Comparison of ENCODE assay signal across 8 mouse cellular contexts in the genomic region with DNA sequence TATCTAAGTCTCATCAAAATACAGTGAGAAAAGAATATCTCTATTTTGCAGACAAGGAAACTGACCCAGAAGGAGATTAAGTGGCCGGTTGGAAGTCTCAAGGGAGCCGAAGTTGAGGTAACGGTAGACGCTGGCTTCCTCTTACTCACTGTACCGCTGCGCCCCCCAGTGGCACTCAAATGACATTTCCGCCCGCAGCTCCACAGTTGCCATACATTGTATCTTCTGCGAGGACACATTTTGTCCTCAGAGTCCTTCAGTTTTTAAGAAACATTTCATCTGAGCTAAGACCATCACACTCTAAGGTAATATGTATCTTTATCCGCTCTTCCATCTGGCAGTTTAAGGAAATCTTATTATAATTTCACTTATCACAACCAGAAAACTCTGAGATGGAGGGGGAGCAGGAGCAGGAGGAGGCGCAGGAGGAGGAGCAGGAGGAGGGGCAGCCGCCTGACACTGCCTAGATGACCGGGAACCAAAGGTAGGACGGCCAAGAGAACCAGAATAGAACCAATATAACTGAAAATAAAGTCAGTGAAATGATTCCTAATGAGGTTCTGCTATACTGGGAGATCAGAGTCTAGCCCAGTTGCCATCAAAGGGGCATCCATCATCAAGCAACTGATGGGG. TPM values are rescaled to one million over a fixed set of nuclear protein-coding genes. Genes with fewer than 3 reads are reported as not detected.
DNase-seq lines count a peak whose midpoint lies in the region; ATAC-seq and TF ChIP-seq lines count a peak whose summit lies in the region.

No protein-coding gene starts in this region.

- ATAC-seq in midbrain, embryonic 16.5 days, result no peak

- intact Hi-C loops in gastrocnemius, postnatal 36 days (cut with DNase I), result loop anchor here (2.0 kb wide), 1 partner anchor 323 kb away; no protein-coding TSS in a partner anchor

- H3K4me1 ChIP-seq in kidney, adult 2 months (ENCODE audit: control insufficient read depth, insufficient read depth, low read length), result no peaks in the 10 kb centered on the region
- H3K4me1 ChIP-seq in limb, embryonic 10.5 days, result peaks cover 6% of the 10 kb centered on the region; the same call in 1 of the 2 replicates
- H3K4me1 ChIP-seq in midbrain, embryonic 16.5 days (ENCODE audit: control insufficient read depth, insufficient read depth, low read length), result peaks cover 6% of the 10 kb centered on the region

- H3K4me3 ChIP-seq in kidney, adult 2 months (ENCODE audit: insufficient read depth, low read depth, low read length), result no peak overlapping the region
- no peak overlapping the region for H3K4me3 ChIP-seq in limb, embryonic 10.5 days
- H3K4me3 ChIP-seq in midbrain, embryonic 16.5 days (ENCODE audit: low read depth, low read length), result no peak overlapping the region

- H3K36me3 ChIP-seq in kidney, adult 2 months (ENCODE audit: control insufficient read depth, insufficient read depth, low read length), result no peaks in the 10 kb centered on the region
- no peaks in the 10 kb centered on the region for H3K36me3 ChIP-seq in limb, embryonic 10.5 days
- no peaks in the 10 kb centered on the region for H3K36me3 ChIP-seq in midbrain, embryonic 16.5 days (ENCODE audit: control insufficient read depth, insufficient read depth, low read length)

- no peak for TF ChIP-seq POLR2A in kidney, adult 2 months (IDR thresholded peaks at IDR 0.05; ENCODE audit: low read depth, low read length)

- no peak overlapping the region for H3K27ac ChIP-seq in kidney, adult 2 months (ENCODE audit: insufficient read depth, low read depth, low read length)
- no peak overlapping the region for H3K27ac ChIP-seq in limb, embryonic 10.5 days
- no peak overlapping the region for H3K27ac ChIP-seq in midbrain, embryonic 16.5 days (ENCODE audit: low read length)

- TF ChIP-seq CTCF in kidney, adult 2 months (conservative IDR thresholded peaks at IDR 0.05; ENCODE audit: insufficient read depth, insufficient read length, low read depth, low read length), result peak; percentile 92

- H3K4me2 ChIP-seq in midbrain, embryonic 16.5 days (ENCODE audit: low read length), result peak overlapping the region; percentile 23; the same call in 1 of the 2 replicates

- no peak overlapping the region for H3K9ac ChIP-seq in midbrain, embryonic 16.5 days (ENCODE audit: low read depth, low read length)

- DNase-seq in 3134 (ENCODE audit: extremely low read depth, insufficient read length, low spot score), result peak; percentile 7
- DNase-seq in adrenal gland, adult 18-20 months (ENCODE audit: low spot score in 2 of 2), result peak; percentile 74
- DNase-seq in embryo, embryonic 10.5 days (ENCODE audit: low spot score), result peak; percentile 90
- DNase-seq in gastrocnemius, postnatal 36 days, result peak; percentile 54 to 64
- DNase-seq in kidney, adult 2 months, result peak; percentile 77
- peak; percentile 81 for DNase-seq in limb, embryonic 10.5 days (ENCODE audit: low spot score)
- DNase-seq in spleen, postnatal 14 days (ENCODE audit: low spot score in 2 of 2), result peak; percentile 41 to 70

- WGBS in kidney, adult 2 months, result 5% methylated on average over 14 of the region's 14 CpGs
- WGBS in limb, embryonic 10.5 days, result 4% methylated on average over 14 of the region's 14 CpGs
- 4% methylated on average over 14 of the region's 14 CpGs for WGBS in midbrain, embryonic 16.5 days

- H3K27me3 ChIP-seq in kidney, adult 2 months (replicated peaks; ENCODE audit: control insufficient read depth, insufficient read depth, low read length), result no peaks in the 10 kb centered on the region
- H3K27me3 ChIP-seq in limb, embryonic 10.5 days (ENCODE audit: low read depth, poor library complexity, severe bottlenecking), result peaks cover 53% of the 10 kb centered on the region
- no peaks in the 10 kb centered on the region for H3K27me3 ChIP-seq in midbrain, embryonic 16.5 days (ENCODE audit: control insufficient read depth, insufficient read depth, low read depth, low read length)

- no peaks in the 10 kb centered on the region for H3K9me3 ChIP-seq in limb, embryonic 10.5 days (replicated peaks)
- no peaks in the 10 kb centered on the region for H3K9me3 ChIP-seq in midbrain, embryonic 16.5 days (replicated peaks; ENCODE audit: control insufficient read depth, low read length, poor library complexity, severe bottlenecking)

RNA-seq across cellular contexts. Expression of a gene that starts 19.3 kb away (rescaled TPM):
- total RNA-seq in adrenal gland, adult 18-20 months (2021), result 10 to 100 TPM; 23.7 to 25.1 TPM
- total RNA-seq in gastrocnemius, postnatal 36 days (2021), result 1 to 10 TPM; 5.5 to 7.6 TPM
- polyA plus RNA-seq in kidney, adult 2 months (2012; rRNA removed), result 18.0 and 24.9 TPM in 2 replicates
- polyA plus RNA-seq in limb, embryonic 10.5 days (2016; fragmentation: Nextera tagmentation; extraction: Ambion mirVana), result 37.7 and 46.2 TPM in 2 replicates
- 18.3 TPM in 2 replicates for polyA plus RNA-seq in midbrain, embryonic 16.5 days (2015; fragmentation: Nextera tagmentation; extraction: Ambion mirVana)

RNA-seq across cellular contexts. Expression of a gene that starts 31.2 kb away (rescaled TPM):
- total RNA-seq in adrenal gland, adult 18-20 months (2021), result 10 to 100 TPM; 12.4 to 13.8 TPM
- under 1 TPM; 0.26 to 0.91 TPM for total RNA-seq in gastrocnemius, postnatal 36 days (2021)
- 4.0 and 4.9 TPM in 2 replicates for polyA plus RNA-seq in kidney, adult 2 months (2012; rRNA removed)
- 0.73 and 1.2 TPM in 2 replicates for polyA plus RNA-seq in limb, embryonic 10.5 days (2016; fragmentation: Nextera tagmentation; extraction: Ambion mirVana)
- polyA plus RNA-seq in midbrain, embryonic 16.5 days (2015; fragmentation: Nextera tagmentation; extraction: Ambion mirVana), result 10.5 and 12.4 TPM in 2 replicates

Comparison
In these comparisons a context has a peak if more than half of its experiments do, and no peak if none do; other contexts are left out.
1. DNase-seq: peak in every context shown above with its lines; median percentile 90 in embryo, embryonic 10.5 days; 81 in limb, embryonic 10.5 days; 77 in kidney, adult 2 months; 74 in adrenal gland, adult 18-20 months; 59 in gastrocnemius, postnatal 36 days; 56 in spleen, postnatal 14 days; 7 in 3134.